Mouse (Mus musculus): ENCODE measurements around the gene Celsr3. TPM values are rescaled to one million over a fixed set of nuclear protein-coding genes. Genes with fewer than 3 reads are reported as not detected.

Celsr3 gene
- polyA plus RNA-seq, 1 experiment from 2014 or later = 7.2 TPM

- no peak for DNase-seq (ENCODE audit: low spot score)
- H3K27ac ChIP-seq = no peak overlapping the region
- 66% methylated on average over 3 of the region's 3 CpGs for WGBS
- H3K4me1 ChIP-seq (replicated peaks) = peaks cover 73% of the 10 kb centered on the region
- H3K27me3 ChIP-seq (ENCODE audit: insufficient read depth, poor library complexity, severe bottlenecking) = no peaks in the 10 kb centered on the region
- H3K4me3 ChIP-seq = no peak overlapping the region
- no peaks in the 10 kb centered on the region for H3K9me3 ChIP-seq
- H3K36me3 ChIP-seq = peaks cover 46% of the 10 kb centered on the region
Observed at GRCm38 (mm10) chr9:108792730-108793129, 33.4 kb upstream of the Celsr3 start.

GRCm38 (mm10) chr9:108795281-108795680 is 30.8 kb upstream of the Celsr3 start:
- H3K27ac ChIP-seq = no peak overlapping the region
- H3K4me1 ChIP-seq (replicated peaks) = peaks cover 48% of the 10 kb centered on the region
- no peaks in the 10 kb centered on the region for H3K9me3 ChIP-seq
- DNase-seq (ENCODE audit: low spot score) = no peak
- H3K27me3 ChIP-seq (ENCODE audit: insufficient read depth, poor library complexity, severe bottlenecking) = no peaks in the 10 kb centered on the region
- no peak overlapping the region for H3K4me3 ChIP-seq
- WGBS = 78% methylated on average over 2 of the region's 2 CpGs
- peaks cover 56% of the 10 kb centered on the region for H3K36me3 ChIP-seq

GRCm38 (mm10) chr9:108795762-108796161 is 30.4 kb upstream of the Celsr3 start:
- H3K4me1 ChIP-seq (replicated peaks) = peaks cover 48% of the 10 kb centered on the region
- no peaks in the 10 kb centered on the region for H3K9me3 ChIP-seq
- no peaks in the 10 kb centered on the region for H3K27me3 ChIP-seq (ENCODE audit: insufficient read depth, poor library complexity, severe bottlenecking)
- 0 out of 2 replicates have a peak overlapping the region, but pooled peaks have one; percentile 12 for H3K27ac ChIP-seq
- peaks cover 59% of the 10 kb centered on the region for H3K36me3 ChIP-seq
- no peak for DNase-seq (ENCODE audit: low spot score)
- 40% methylated on average over 11 of the region's 11 CpGs for WGBS
- H3K4me3 ChIP-seq = peak overlapping the region; percentile 23; the same call in 1 of the 2 replicates

- 80% methylated on average over 4 of the region's 4 CpGs for WGBS
- Histone ChIP-seq H3K9me3 (no peaks in the 10 kb centered on the region), H3K27ac (0 out of 2 replicates have a peak overlapping the region, but pooled peaks have one; percentile 12), H3K36me3 (peaks cover 66% of the 10 kb centered on the region), H3K4me3 (peak overlapping the region; percentile 23; the same call in 1 of the 2 replicates), H3K4me1 (replicated peaks) (peaks cover 46% of the 10 kb centered on the region), H3K27me3 (ENCODE audit: insufficient read depth, poor library complexity, severe bottlenecking) (no peaks in the 10 kb centered on the region)
- DNase-seq (ENCODE audit: low spot score) = no peak
Observed at GRCm38 (mm10) chr9:108796351-108796981, 29.7 kb upstream of the Celsr3 start.

GRCm38 (mm10) chr9:108797477-108797876 is 28.6 kb upstream of the Celsr3 start:
- no peaks in the 10 kb centered on the region for H3K9me3 ChIP-seq
- DNase-seq (ENCODE audit: low spot score) = no peak
- 91% methylated on average over 7 of the region's 7 CpGs for WGBS
- H3K27me3 ChIP-seq (ENCODE audit: insufficient read depth, poor library complexity, severe bottlenecking) = no peaks in the 10 kb centered on the region
- H3K4me1 ChIP-seq (replicated peaks) = peaks cover 40% of the 10 kb centered on the region
- H3K27ac ChIP-seq = no peak overlapping the region
- peaks cover 76% of the 10 kb centered on the region for H3K36me3 ChIP-seq
- no peak overlapping the region for H3K4me3 ChIP-seq

- H3K4me3 ChIP-seq = no peak overlapping the region
- peaks cover 83% of the 10 kb centered on the region for H3K36me3 ChIP-seq
- DNase-seq (ENCODE audit: low spot score) = no peak
- no peaks in the 10 kb centered on the region for H3K9me3 ChIP-seq
- H3K27ac ChIP-seq = no peak overlapping the region
- WGBS = 88% methylated on average over 5 of the region's 5 CpGs
- H3K4me1 ChIP-seq (replicated peaks) = peaks cover 29% of the 10 kb centered on the region
- no peaks in the 10 kb centered on the region for H3K27me3 ChIP-seq (ENCODE audit: insufficient read depth, poor library complexity, severe bottlenecking)
Observed at GRCm38 (mm10) chr9:108798508-108799075, 27.5 kb upstream of the Celsr3 start.

- 95% methylated on average over 3 of the region's 3 CpGs for WGBS
- Histone ChIP-seq H3K27me3 (ENCODE audit: insufficient read depth, poor library complexity, severe bottlenecking) (no peaks in the 10 kb centered on the region), H3K36me3 (peaks cover 87% of the 10 kb centered on the region)
Observed at GRCm38 (mm10) chr9:108799564-108799963, 26.6 kb upstream of the Celsr3 start.

GRCm38 (mm10) chr9:108805768-108806167 is 20.4 kb upstream of the Celsr3 start:
- Histone ChIP-seq H3K36me3 (peaks cover 71% of the 10 kb centered on the region), H3K9me3 (no peaks in the 10 kb centered on the region), H3K27me3 (ENCODE audit: insufficient read depth, poor library complexity, severe bottlenecking) (no peaks in the 10 kb centered on the region), H3K27ac (no peak overlapping the region), H3K4me1 (replicated peaks) (peaks cover 16% of the 10 kb centered on the region), H3K4me3 (no peak overlapping the region)
- 89% methylated on average over 8 of the region's 8 CpGs for whole genome bisulfite sequencing
- DNase-seq (ENCODE audit: low spot score) = no peak

More at GRCm38 (mm10) chr9:108799564-108799963, 26.6 kb upstream of the Celsr3 start:
- Histone ChIP-seq H3K9me3 (no peaks in the 10 kb centered on the region), H3K27ac (no peak overlapping the region), H3K4me1 (replicated peaks) (peaks cover 21% of the 10 kb centered on the region), H3K4me3 (no peak overlapping the region)
- DNase-seq (ENCODE audit: low spot score) = no peak

- Histone ChIP-seq H3K27ac (no peak overlapping the region), H3K9me3 (no peaks in the 10 kb centered on the region), H3K4me1 (replicated peaks) (peaks cover 16% of the 10 kb centered on the region), H3K4me3 (no peak overlapping the region), H3K36me3 (peaks cover 70% of the 10 kb centered on the region), H3K27me3 (ENCODE audit: insufficient read depth, poor library complexity, severe bottlenecking) (no peaks in the 10 kb centered on the region)
- DNase-seq (ENCODE audit: low spot score) = no peak
Observed at GRCm38 (mm10) chr9:108806379-108806778, 19.7 kb upstream of the Celsr3 start.

- no peak overlapping the region for H3K4me3 ChIP-seq
- peaks cover 16% of the 10 kb centered on the region for H3K4me1 ChIP-seq (replicated peaks)
- H3K27ac ChIP-seq = no peak overlapping the region
- no peak for DNase-seq (ENCODE audit: low spot score)
- no peaks in the 10 kb centered on the region for H3K9me3 ChIP-seq
- WGBS = 100% methylated on average over 1 of the region's 1 CpGs
- H3K27me3 ChIP-seq (ENCODE audit: insufficient read depth, poor library complexity, severe bottlenecking) = no peaks in the 10 kb centered on the region
- peaks cover 70% of the 10 kb centered on the region for H3K36me3 ChIP-seq
Observed at GRCm38 (mm10) chr9:108806831-108807230, 19.3 kb upstream of the Celsr3 start.

GRCm38 (mm10) chr9:108807674-108808073 is 18.4 kb upstream of the Celsr3 start:
- Histone ChIP-seq H3K4me1 (replicated peaks) (peaks cover 16% of the 10 kb centered on the region), H3K27me3 (ENCODE audit: insufficient read depth, poor library complexity, severe bottlenecking) (no peaks in the 10 kb centered on the region), H3K36me3 (peaks cover 70% of the 10 kb centered on the region), H3K4me3 (peak overlapping the region; percentile 83; the same call in 1 of the 2 replicates), H3K27ac (0 out of 2 replicates have a peak overlapping the region, but pooled peaks have one; percentile 89), H3K9me3 (no peaks in the 10 kb centered on the region)
- DNase-seq (ENCODE audit: low spot score) = no peak
- 78% methylated on average over 5 of the region's 5 CpGs for WGBS

GRCm38 (mm10) chr9:108808163-108808665 is 17.9 kb upstream of the Celsr3 start, which contains the start of gene Nckipsd:
Nckipsd (plus strand) TSS chr9:108808368.
- H3K27ac ChIP-seq = peak within 1 kb of the TSS; percentile 89
- H3K4me3 ChIP-seq = peak within 1 kb of the TSS; percentile 83
- peak; percentile 95 for DNase-seq (ENCODE audit: low spot score)
- H3K36me3 ChIP-seq = peaks cover 70% of the 10 kb centered on the region
- H3K9me3 ChIP-seq = no peaks in the 10 kb centered on the region
- H3K27me3 ChIP-seq (ENCODE audit: insufficient read depth, poor library complexity, severe bottlenecking) = no peaks in the 10 kb centered on the region
- H3K4me1 ChIP-seq (replicated peaks) = peaks cover 16% of the 10 kb centered on the region
- WGBS = under 1% methylated on average over 62 of the region's 62 CpGs

GRCm38 (mm10) chr9:108809188-108809587 is 16.9 kb upstream of the Celsr3 start:
- H3K36me3 ChIP-seq = peaks cover 70% of the 10 kb centered on the region
- no peaks in the 10 kb centered on the region for H3K27me3 ChIP-seq (ENCODE audit: insufficient read depth, poor library complexity, severe bottlenecking)
- H3K4me1 ChIP-seq (replicated peaks) = peaks cover 16% of the 10 kb centered on the region
- no peak overlapping the region for H3K27ac ChIP-seq
- no peaks in the 10 kb centered on the region for H3K9me3 ChIP-seq
- no peak for DNase-seq (ENCODE audit: low spot score)
- peak overlapping the region; percentile 83 for H3K4me3 ChIP-seq
- 62% methylated on average over 5 of the region's 5 CpGs for WGBS
